Mouse (Mus musculus): ENCODE results near the gene Epha2. TPM values are rescaled to one million over a fixed set of nuclear protein-coding genes. Genes with fewer than 3 reads are reported as not detected.
A peak's percentile ranks its signal among the peaks of the same experiment; 100 is the strongest.

Gene Epha2
- polyA plus RNA-seq, 1 experiment from 2014 or later, result 3.4 TPM

- no peaks in the 10 kb centered on the region for H3K27me3 ChIP-seq (replicated peaks; ENCODE audit: control insufficient read depth, insufficient read depth, low read length)
- H3K9ac ChIP-seq (ENCODE audit: low read length), result no peak overlapping the region
- peaks cover 22% of the 10 kb centered on the region for H3K36me3 ChIP-seq (ENCODE audit: control insufficient read depth, insufficient read depth, low read length)
Observed at GRCm38 (mm10) chr4:141317914-141318313, 16.9 kb downstream of the Epha2 start.

DNA sequence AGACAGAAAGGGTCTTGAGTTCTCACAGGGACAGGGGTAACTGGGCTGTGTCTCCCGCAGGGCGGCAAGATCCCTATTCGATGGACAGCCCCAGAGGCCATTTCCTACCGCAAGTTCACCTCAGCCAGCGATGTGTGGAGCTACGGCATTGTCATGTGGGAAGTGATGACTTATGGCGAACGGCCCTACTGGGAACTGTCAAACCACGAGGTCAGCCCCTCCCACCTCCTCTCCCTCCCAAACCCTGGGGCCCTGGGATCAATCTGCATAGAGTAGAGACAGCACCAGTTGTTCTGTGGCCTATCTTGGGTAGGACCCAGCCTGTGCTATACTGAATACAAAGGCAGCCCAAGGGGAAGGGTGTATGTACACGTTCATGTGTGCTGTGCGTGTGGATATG lies 21.5 kb downstream of the Epha2 start:
- no peak overlapping the region for H3K27ac ChIP-seq (ENCODE audit: low read depth)
- H3K4me1 ChIP-seq (replicated peaks; ENCODE audit: control insufficient read depth, insufficient read depth, low read length), result peaks cover 7% of the 10 kb centered on the region; the same call in 1 of the 2 replicates
- no peak overlapping the region for H3K4me2 ChIP-seq (ENCODE audit: low read length)
- no peak for DNase-seq (ENCODE audit: low spot score)
- no peak overlapping the region for H3K4me3 ChIP-seq (ENCODE audit: low read depth, low read length)
- no peak overlapping the region for H3K9ac ChIP-seq (ENCODE audit: low read length)
- peaks cover 20% of the 10 kb centered on the region for H3K36me3 ChIP-seq (ENCODE audit: control insufficient read depth, insufficient read depth, low read length)
- no peaks in the 10 kb centered on the region for H3K9me3 ChIP-seq (ENCODE audit: control insufficient read depth, low read length)
- 81% methylated on average over 11 of the region's 11 CpGs for WGBS
- no peaks in the 10 kb centered on the region for H3K27me3 ChIP-seq (replicated peaks; ENCODE audit: control insufficient read depth, insufficient read depth, low read length)
- ATAC-seq (replicated peaks; ENCODE audit: low FRiP score, low TSS enrichment, low read depth), result no peak

More at GRCm38 (mm10) chr4:141317914-141318313, 16.9 kb downstream of the Epha2 start:
- Histone ChIP-seq H3K9me3 (ENCODE audit: control insufficient read depth, low read length) (no peaks in the 10 kb centered on the region), H3K4me2 (ENCODE audit: low read length) (no peak overlapping the region), H3K4me3 (ENCODE audit: low read depth, low read length) (no peak overlapping the region), H3K4me1 (replicated peaks; ENCODE audit: control insufficient read depth, insufficient read depth, low read length) (0 out of 2 replicates have a peak, but pooled peaks cover 7% of the 10 kb centered on the region), H3K27ac (ENCODE audit: low read depth) (no peak overlapping the region)
- ATAC-seq (replicated peaks; ENCODE audit: low FRiP score, low TSS enrichment, low read depth) (no peak), DNase-seq (ENCODE audit: low spot score) (no peak)
- WGBS, result 83% methylated on average over 7 of the region's 7 CpGs

- DNase-seq (ENCODE audit: low spot score), result no peak
- no peaks in the 10 kb centered on the region for H3K9me3 ChIP-seq (ENCODE audit: control insufficient read depth, low read length)
- ATAC-seq (replicated peaks; ENCODE audit: low FRiP score, low TSS enrichment, low read depth), result no peak
- H3K36me3 ChIP-seq (ENCODE audit: control insufficient read depth, insufficient read depth, low read length), result peaks cover 16% of the 10 kb centered on the region
- H3K27ac ChIP-seq (ENCODE audit: low read depth), result no peak overlapping the region
- peaks cover 7% of the 10 kb centered on the region; the same call in 1 of the 2 replicates for H3K4me1 ChIP-seq (replicated peaks; ENCODE audit: control insufficient read depth, insufficient read depth, low read length)
- H3K27me3 ChIP-seq (replicated peaks; ENCODE audit: control insufficient read depth, insufficient read depth, low read length), result no peaks in the 10 kb centered on the region
- H3K4me3 ChIP-seq (ENCODE audit: low read depth, low read length), result no peak overlapping the region
- no peak overlapping the region for H3K9ac ChIP-seq (ENCODE audit: low read length)
- H3K4me2 ChIP-seq (ENCODE audit: low read length), result no peak overlapping the region
- 89% methylated on average over 6 of the region's 6 CpGs for WGBS
Observed at GRCm38 (mm10) chr4:141324771-141325191, 23.7 kb downstream of the Epha2 start.

DNA sequence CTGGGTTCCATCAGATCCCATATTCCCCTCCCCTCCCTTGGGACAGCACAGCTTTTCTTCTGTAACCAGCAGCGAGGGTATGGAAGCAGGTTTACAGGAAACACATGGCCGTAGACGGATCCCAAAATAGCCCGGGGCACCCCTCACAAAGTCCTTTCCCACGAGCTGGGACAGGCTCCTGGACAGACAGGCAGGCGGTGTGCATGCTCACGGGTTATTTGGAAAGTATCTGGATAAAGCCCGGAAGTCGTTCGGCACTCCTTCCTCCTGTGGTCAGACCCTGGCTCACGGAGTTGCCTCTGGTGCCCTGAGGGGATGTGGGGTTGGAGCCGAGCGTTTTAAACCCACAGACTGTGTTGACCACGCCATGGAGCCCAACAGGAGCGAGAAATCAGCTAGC lies 24.6 kb downstream of the Epha2 start:
- ATAC-seq (replicated peaks; ENCODE audit: low FRiP score, low TSS enrichment, low read depth) (no peak), DNase-seq (ENCODE audit: low spot score) (no peak)
- Histone ChIP-seq H3K4me2 (ENCODE audit: low read length) (no peak overlapping the region), H3K27ac (ENCODE audit: low read depth) (peak overlapping the region; percentile 34; the same call in 1 of the 2 replicates), H3K4me3 (ENCODE audit: low read depth, low read length) (no peak overlapping the region), H3K9ac (ENCODE audit: low read length) (no peak overlapping the region), H3K4me1 (replicated peaks; ENCODE audit: control insufficient read depth, insufficient read depth, low read length) (peaks cover 7% of the 10 kb centered on the region; the same call in 1 of the 2 replicates), H3K36me3 (ENCODE audit: control insufficient read depth, insufficient read depth, low read length) (peaks cover 16% of the 10 kb centered on the region), H3K27me3 (replicated peaks; ENCODE audit: control insufficient read depth, insufficient read depth, low read length) (no peaks in the 10 kb centered on the region), H3K9me3 (ENCODE audit: control insufficient read depth, low read length) (no peaks in the 10 kb centered on the region)
- 47% methylated on average over 15 of the region's 15 CpGs for WGBS

DNA sequence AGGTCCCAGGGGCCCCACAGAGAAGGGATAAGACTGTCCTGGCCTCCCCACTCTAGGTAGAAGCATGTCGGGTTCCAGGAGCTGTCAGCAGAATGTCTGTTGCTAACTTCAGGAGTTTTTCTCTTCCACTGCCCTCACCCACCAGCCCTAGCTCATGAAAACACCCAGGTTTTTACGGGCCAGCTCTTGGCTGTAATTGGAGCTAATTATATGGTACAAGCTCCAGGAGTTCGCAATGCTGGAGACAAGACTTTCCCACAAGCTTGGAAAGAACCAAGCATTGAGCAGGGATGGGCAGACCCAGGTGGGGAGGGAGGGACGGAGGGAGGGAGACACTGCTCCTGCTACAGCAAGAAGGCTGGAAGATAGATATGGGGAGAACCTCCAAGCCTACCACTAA lies 26.0 kb downstream of the Epha2 start:
- Histone ChIP-seq H3K27ac (ENCODE audit: low read depth) (no peak overlapping the region), H3K9me3 (ENCODE audit: control insufficient read depth, low read length) (no peaks in the 10 kb centered on the region), H3K36me3 (ENCODE audit: control insufficient read depth, insufficient read depth, low read length) (peaks cover 10% of the 10 kb centered on the region), H3K9ac (ENCODE audit: low read length) (no peak overlapping the region), H3K4me3 (ENCODE audit: low read depth, low read length) (no peak overlapping the region), H3K4me1 (replicated peaks; ENCODE audit: control insufficient read depth, insufficient read depth, low read length) (peaks cover 7% of the 10 kb centered on the region; the same call in 1 of the 2 replicates), H3K27me3 (replicated peaks; ENCODE audit: control insufficient read depth, insufficient read depth, low read length) (no peaks in the 10 kb centered on the region), H3K4me2 (ENCODE audit: low read length) (no peak overlapping the region)
- DNase-seq (ENCODE audit: low spot score), result no peak
- 76% methylated on average over 4 of the region's 4 CpGs for WGBS
- no peak for ATAC-seq (replicated peaks; ENCODE audit: low FRiP score, low TSS enrichment, low read depth)

DNA sequence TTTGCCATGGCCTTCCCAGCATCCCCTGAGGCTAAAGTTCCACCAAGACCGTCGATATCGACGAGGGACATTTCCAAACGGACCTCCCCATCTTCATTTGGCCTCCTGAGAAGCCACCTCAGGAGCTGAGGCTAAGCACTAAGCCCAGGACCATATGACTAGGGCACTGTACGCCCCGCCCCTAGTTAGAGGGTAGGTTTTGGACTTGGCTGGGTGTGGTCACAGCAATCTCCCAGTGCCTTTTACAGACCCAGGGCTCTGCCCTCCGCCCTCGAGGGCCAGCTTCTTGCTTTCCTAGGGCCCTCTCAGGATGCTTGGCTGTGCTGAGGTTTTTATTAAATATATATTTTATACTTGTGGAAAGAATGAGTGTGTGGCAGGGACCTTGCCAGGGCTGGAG lies 27.7 kb downstream of the Epha2 start:
- Histone ChIP-seq H3K4me1 (replicated peaks; ENCODE audit: control insufficient read depth, insufficient read depth, low read length) (peaks cover 10% of the 10 kb centered on the region; the same call in 1 of the 2 replicates), H3K9me3 (ENCODE audit: control insufficient read depth, low read length) (no peaks in the 10 kb centered on the region), H3K9ac (ENCODE audit: low read length) (no peak overlapping the region), H3K27me3 (replicated peaks; ENCODE audit: control insufficient read depth, insufficient read depth, low read length) (no peaks in the 10 kb centered on the region), H3K4me3 (ENCODE audit: low read depth, low read length) (no peak overlapping the region), H3K4me2 (ENCODE audit: low read length) (no peak overlapping the region), H3K27ac (ENCODE audit: low read depth) (no peak overlapping the region), H3K36me3 (ENCODE audit: control insufficient read depth, insufficient read depth, low read length) (no peaks in the 10 kb centered on the region)
- DNase-seq (ENCODE audit: low spot score) (no peak), ATAC-seq (replicated peaks; ENCODE audit: low FRiP score, low TSS enrichment, low read depth) (no peak)
- 82% methylated on average over 9 of the region's 9 CpGs for WGBS

DNA sequence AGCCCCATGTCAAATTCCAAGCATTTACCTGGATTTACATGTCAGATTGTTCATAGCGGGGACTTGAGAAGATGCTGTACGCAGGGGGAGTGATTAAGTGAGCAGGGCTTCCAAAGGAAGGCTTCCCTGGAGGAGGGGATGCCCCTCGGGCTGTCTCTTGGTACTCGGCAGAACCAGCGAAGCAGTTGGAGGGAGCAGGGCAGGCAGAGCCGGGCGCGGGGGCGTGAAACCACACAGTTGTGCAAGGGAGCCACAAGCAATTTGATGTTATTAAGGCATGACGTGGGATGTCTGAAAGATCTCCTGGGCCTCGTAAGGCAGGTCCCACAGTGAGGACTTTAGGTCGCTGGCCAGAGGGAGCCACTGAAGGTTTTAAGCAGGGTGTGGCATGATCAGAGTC lies 28.9 kb downstream of the Epha2 start:
- no peak for ATAC-seq (replicated peaks; ENCODE audit: low FRiP score, low TSS enrichment, low read depth)
- 63% methylated on average over 12 of the region's 12 CpGs for WGBS

GRCm38 (mm10) chr4:141331446-141331845 lies 30.4 kb downstream of the Epha2 start:
- ATAC-seq (replicated peaks; ENCODE audit: low FRiP score, low TSS enrichment, low read depth), result no peak
- Histone ChIP-seq H3K4me1 (replicated peaks; ENCODE audit: control insufficient read depth, insufficient read depth, low read length) (peaks cover 9% of the 10 kb centered on the region), H3K36me3 (ENCODE audit: control insufficient read depth, insufficient read depth, low read length) (no peaks in the 10 kb centered on the region), H3K4me2 (ENCODE audit: low read length) (no peak overlapping the region), H3K9me3 (ENCODE audit: control insufficient read depth, low read length) (no peaks in the 10 kb centered on the region), H3K27me3 (replicated peaks; ENCODE audit: control insufficient read depth, insufficient read depth, low read length) (no peaks in the 10 kb centered on the region), H3K9ac (ENCODE audit: low read length) (no peak overlapping the region), H3K4me3 (ENCODE audit: low read depth, low read length) (no peak overlapping the region), H3K27ac (ENCODE audit: low read depth) (no peak overlapping the region)
- no peak for DNase-seq (ENCODE audit: low spot score)
- 96% methylated on average over 2 of the region's 2 CpGs for WGBS

More for the DNA sequence above, 28.9 kb downstream of the Epha2 start:
- no peak for DNase-seq (ENCODE audit: low spot score)
- H3K36me3 ChIP-seq (ENCODE audit: control insufficient read depth, insufficient read depth, low read length), result no peaks in the 10 kb centered on the region
- H3K27ac ChIP-seq (ENCODE audit: low read depth), result no peak overlapping the region
- no peak overlapping the region for H3K9ac ChIP-seq (ENCODE audit: low read length)
- no peaks in the 10 kb centered on the region for H3K9me3 ChIP-seq (ENCODE audit: control insufficient read depth, low read length)
- peaks cover 10% of the 10 kb centered on the region for H3K4me1 ChIP-seq (replicated peaks; ENCODE audit: control insufficient read depth, insufficient read depth, low read length)
- no peak overlapping the region for H3K4me2 ChIP-seq (ENCODE audit: low read length)
- no peak overlapping the region for H3K4me3 ChIP-seq (ENCODE audit: low read depth, low read length)
- H3K27me3 ChIP-seq (replicated peaks; ENCODE audit: control insufficient read depth, insufficient read depth, low read length), result no peaks in the 10 kb centered on the region

DNA sequence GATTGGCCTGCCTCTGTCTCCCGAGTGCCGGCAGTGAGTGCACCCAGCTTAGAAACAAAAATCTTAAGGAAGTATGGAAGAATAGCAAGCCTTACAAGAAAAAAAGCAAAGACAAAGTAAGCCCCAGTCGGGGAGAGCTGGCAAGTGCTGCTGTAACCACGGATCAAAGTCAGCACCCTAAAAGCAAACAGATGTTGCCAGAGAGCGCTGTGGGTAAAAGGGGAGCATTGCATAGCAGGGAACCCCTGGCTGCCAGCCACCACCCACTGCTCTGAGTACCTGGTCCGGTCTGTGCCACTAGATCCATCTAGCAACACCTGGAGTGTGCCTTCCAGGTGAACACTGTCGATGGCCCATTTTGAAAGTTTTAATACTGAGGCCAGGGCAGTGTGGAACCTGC lies 31.2 kb downstream of the Epha2 start:
- ATAC-seq (replicated peaks; ENCODE audit: low FRiP score, low TSS enrichment, low read depth), result no peak
- H3K4me3 ChIP-seq (ENCODE audit: low read depth, low read length), result no peak overlapping the region
- no peaks in the 10 kb centered on the region for H3K9me3 ChIP-seq (ENCODE audit: control insufficient read depth, low read length)
- no peak overlapping the region for H3K27ac ChIP-seq (ENCODE audit: low read depth)
- WGBS, result 79% methylated on average over 7 of the region's 7 CpGs
- peaks cover 9% of the 10 kb centered on the region for H3K4me1 ChIP-seq (replicated peaks; ENCODE audit: control insufficient read depth, insufficient read depth, low read length)
- no peaks in the 10 kb centered on the region for H3K36me3 ChIP-seq (ENCODE audit: control insufficient read depth, insufficient read depth, low read length)
- no peak overlapping the region for H3K9ac ChIP-seq (ENCODE audit: low read length)
- no peaks in the 10 kb centered on the region for H3K27me3 ChIP-seq (replicated peaks; ENCODE audit: control insufficient read depth, insufficient read depth, low read length)
- no peak overlapping the region for H3K4me2 ChIP-seq (ENCODE audit: low read length)
- DNase-seq (ENCODE audit: low spot score), result no peak
